Mouse (Mus musculus): Measurements from ENCODE around the gene 2310061I04Rik. TPM values are rescaled to one million over a fixed set of nuclear protein-coding genes. Genes with fewer than 3 reads are reported as not detected.

The 2310061I04Rik gene
- polyA plus RNA-seq, 1 experiment: 35.4 TPM

GRCm38 (mm10) chr17:35859371-35859770, 37.9 kb downstream of the 2310061I04Rik start:
- no peaks in the 10 kb centered on the region for H3K27me3 ChIP-seq (ENCODE audit: control insufficient read depth, insufficient read depth, low read length)
- peaks cover 3% of the 10 kb centered on the region; the same call in 1 of the 2 replicates for H3K4me1 ChIP-seq (ENCODE audit: control insufficient read depth, insufficient read depth, insufficient read length)
- 0 out of 2 replicates have a peak, but pooled peaks cover 4% of the 10 kb centered on the region for H3K36me3 ChIP-seq (ENCODE audit: control insufficient read depth, insufficient read depth, low read length)
- 85% methylated on average over 1 of the region's 1 CpGs for WGBS
- H3K27ac ChIP-seq (ENCODE audit: insufficient read depth, low read length): no peak overlapping the region
- TF ChIP-seq CTCF (IDR thresholded peaks at IDR 0.05; ENCODE audit: extremely low read depth, insufficient read depth, insufficient read length, insufficient replicate concordance) (no peak), POLR2A (IDR thresholded peaks at IDR 0.05; ENCODE audit: low read depth, low read length) (no peak)
- no peak overlapping the region for H3K4me3 ChIP-seq (ENCODE audit: extremely low read depth, insufficient read depth, insufficient read length)
- no peak for DNase-seq (ENCODE audit: low read depth in 1 of 2, low spot score in 2 of 2)

GRCm38 (mm10) chr17:35850974-35851373, 46.3 kb downstream of the 2310061I04Rik start:
- Histone ChIP-seq H3K4me1 (ENCODE audit: control insufficient read depth, insufficient read depth, insufficient read length) (no peaks in the 10 kb centered on the region), H3K27ac (ENCODE audit: insufficient read depth, low read length) (no peak overlapping the region), H3K27me3 (ENCODE audit: control insufficient read depth, insufficient read depth, low read length) (no peaks in the 10 kb centered on the region), H3K36me3 (ENCODE audit: control insufficient read depth, insufficient read depth, low read length) (peaks cover 28% of the 10 kb centered on the region), H3K4me3 (ENCODE audit: extremely low read depth, insufficient read depth, insufficient read length) (no peak overlapping the region)
- no peak for DNase-seq (ENCODE audit: low read depth in 1 of 2, low spot score in 2 of 2)
- TF ChIP-seq POLR2A (IDR thresholded peaks at IDR 0.05; ENCODE audit: low read depth, low read length) (no peak), CTCF (IDR thresholded peaks at IDR 0.05; ENCODE audit: extremely low read depth, insufficient read depth, insufficient read length, insufficient replicate concordance) (no peak)
- 75% methylated on average over 3 of the region's 3 CpGs for WGBS

GRCm38 (mm10) chr17:35848112-35848511, 49.1 kb downstream of the 2310061I04Rik start:
- Histone ChIP-seq H3K4me3 (ENCODE audit: extremely low read depth, insufficient read depth, insufficient read length) (no peak overlapping the region), H3K36me3 (ENCODE audit: control insufficient read depth, insufficient read depth, low read length) (peaks cover 35% of the 10 kb centered on the region), H3K27ac (ENCODE audit: insufficient read depth, low read length) (no peak overlapping the region), H3K27me3 (ENCODE audit: control insufficient read depth, insufficient read depth, low read length) (no peaks in the 10 kb centered on the region), H3K4me1 (ENCODE audit: control insufficient read depth, insufficient read depth, insufficient read length) (no peaks in the 10 kb centered on the region)
- TF ChIP-seq CTCF (IDR thresholded peaks at IDR 0.05; ENCODE audit: extremely low read depth, insufficient read depth, insufficient read length, insufficient replicate concordance): no peak
- no peak for TF ChIP-seq POLR2A (IDR thresholded peaks at IDR 0.05; ENCODE audit: low read depth, low read length)
- no peak for DNase-seq (ENCODE audit: low read depth in 1 of 2, low spot score in 2 of 2)
- 39% methylated on average over 1 of the region's 1 CpGs for WGBS

GRCm38 (mm10) chr17:35843514-35843913, 53.7 kb downstream of the 2310061I04Rik start:
- Histone ChIP-seq H3K36me3 (ENCODE audit: control insufficient read depth, insufficient read depth, low read length) (peaks cover 21% of the 10 kb centered on the region), H3K27ac (ENCODE audit: insufficient read depth, low read length) (no peak overlapping the region), H3K4me3 (ENCODE audit: extremely low read depth, insufficient read depth, insufficient read length) (no peak overlapping the region), H3K4me1 (ENCODE audit: control insufficient read depth, insufficient read depth, insufficient read length) (no peaks in the 10 kb centered on the region), H3K27me3 (ENCODE audit: control insufficient read depth, insufficient read depth, low read length) (no peaks in the 10 kb centered on the region)
- TF ChIP-seq CTCF (IDR thresholded peaks at IDR 0.05; ENCODE audit: extremely low read depth, insufficient read depth, insufficient read length, insufficient replicate concordance) (peak; percentile 8; the same call in 1 of the 2 replicates), POLR2A (IDR thresholded peaks at IDR 0.05; ENCODE audit: low read depth, low read length) (no peak)
- no peak for DNase-seq (ENCODE audit: low read depth in 1 of 2, low spot score in 2 of 2)
- 95% methylated on average over 3 of the region's 3 CpGs for WGBS

Other genes with a start within 250 kb of the 2310061I04Rik start
- gene Vars2, start 229.8 kb downstream of the 2310061I04Rik start, polyA plus RNA-seq (2012; rRNA removed): 28.9 and 37.3 TPM in 2 replicates
- gene Gtf2h4, start 223.7 kb downstream of the 2310061I04Rik start, polyA plus RNA-seq (2012; rRNA removed): 21.7 and 23.5 TPM in 2 replicates
- 27.0 and 38.7 TPM in 2 replicates for gene Ddr1, start 192.8 kb downstream of the 2310061I04Rik start, polyA plus RNA-seq (2012; rRNA removed)
- 3.7 and 5.1 TPM in 2 replicates for gene Ier3, start 75.7 kb downstream of the 2310061I04Rik start, polyA plus RNA-seq (2012; rRNA removed)
- gene Flot1, start 74.2 kb downstream of the 2310061I04Rik start, polyA plus RNA-seq (2012; rRNA removed): 29.9 and 35.8 TPM in 2 replicates
- 305 and 404 TPM in 2 replicates for gene Tubb5, start 59.1 kb downstream of the 2310061I04Rik start, polyA plus RNA-seq (2012; rRNA removed)
- gene Mdc1, start 55.9 kb downstream of the 2310061I04Rik start, polyA plus RNA-seq (2012; rRNA removed): 10.8 and 11.6 TPM in 2 replicates
- gene Nrm, start 36.1 kb downstream of the 2310061I04Rik start, polyA plus RNA-seq (2012; rRNA removed): 58.5 and 84.2 TPM in 2 replicates
- 144 and 155 TPM in 2 replicates for gene Ppp1r18, start 31.8 kb downstream of the 2310061I04Rik start, polyA plus RNA-seq (2012; rRNA removed)
- 79.1 and 85.7 TPM in 2 replicates for gene Dhx16, start 17.6 kb downstream of the 2310061I04Rik start, polyA plus RNA-seq (2012; rRNA removed)
- gene Atat1, start 12.6 kb upstream of the 2310061I04Rik start, polyA plus RNA-seq (2012; rRNA removed): 24.3 and 34.8 TPM in 2 replicates
- gene Mrps18b, start 19.0 kb upstream of the 2310061I04Rik start, polyA plus RNA-seq (2012; rRNA removed): 39.5 and 45.1 TPM in 2 replicates
- gene Ppp1r10, start 19.0 kb upstream of the 2310061I04Rik start, polyA plus RNA-seq (2012; rRNA removed): 26.1 and 27.1 TPM in 2 replicates
- gene Abcf1, start 72.3 kb upstream of the 2310061I04Rik start, polyA plus RNA-seq (2012; rRNA removed): 65.1 and 79.6 TPM in 2 replicates
- gene Gnl1, start 82.4 kb upstream of the 2310061I04Rik start, polyA plus RNA-seq (2012; rRNA removed): 28.9 and 33.9 TPM in 2 replicates
- gene Prr3, start 82.8 kb upstream of the 2310061I04Rik start, polyA plus RNA-seq (2012; rRNA removed): 19.3 and 24.3 TPM in 2 replicates
- gene H2-T24, start 123.1 kb upstream of the 2310061I04Rik start, polyA plus RNA-seq (2012; rRNA removed): 19.1 and 19.2 TPM in 2 replicates
- gene H2-T23, start 135.4 kb upstream of the 2310061I04Rik start, polyA plus RNA-seq (2012; rRNA removed): 344 and 382 TPM in 2 replicates
- gene H2-T22, start 145.3 kb upstream of the 2310061I04Rik start, polyA plus RNA-seq (2012; rRNA removed): 60.3 and 61.9 TPM in 2 replicates
- gene Gm6034, start 145.5 kb upstream of the 2310061I04Rik start, polyA plus RNA-seq (2012; rRNA removed): 0.08 and 0.22 TPM in 2 replicates
- gene Gm11127, start 160.9 kb upstream of the 2310061I04Rik start, polyA plus RNA-seq (2012; rRNA removed): 0.08 and 0.19 TPM in 2 replicates
- 0.43 and 0.44 TPM in 2 replicates for gene Gm19684, start 224.2 kb upstream of the 2310061I04Rik start, polyA plus RNA-seq (2012; rRNA removed)
- not detected in 2 replicates for gene Gm7030, start 232.0 kb upstream of the 2310061I04Rik start, polyA plus RNA-seq (2012; rRNA removed)

Measured in spleen, adult 2 months (tissue).